Mouse (Mus musculus) kidney, postnatal 4 days (tissue): ENCODE data around the gene Ptprn2.
"Not testable (repeated sequence)": the region's sequence is repeated elsewhere in the genome, so short reads cannot be mapped to it uniquely, and the experiment has no call there.

Experiments
- DNase-seq, 2 experiments: peaks; one replicate each; pipeline ENCODE4 v3.0.0; 2021; ENCODE audit warnings: mixed read lengths in 2 of 2

Ptprn2 gene

DNA sequence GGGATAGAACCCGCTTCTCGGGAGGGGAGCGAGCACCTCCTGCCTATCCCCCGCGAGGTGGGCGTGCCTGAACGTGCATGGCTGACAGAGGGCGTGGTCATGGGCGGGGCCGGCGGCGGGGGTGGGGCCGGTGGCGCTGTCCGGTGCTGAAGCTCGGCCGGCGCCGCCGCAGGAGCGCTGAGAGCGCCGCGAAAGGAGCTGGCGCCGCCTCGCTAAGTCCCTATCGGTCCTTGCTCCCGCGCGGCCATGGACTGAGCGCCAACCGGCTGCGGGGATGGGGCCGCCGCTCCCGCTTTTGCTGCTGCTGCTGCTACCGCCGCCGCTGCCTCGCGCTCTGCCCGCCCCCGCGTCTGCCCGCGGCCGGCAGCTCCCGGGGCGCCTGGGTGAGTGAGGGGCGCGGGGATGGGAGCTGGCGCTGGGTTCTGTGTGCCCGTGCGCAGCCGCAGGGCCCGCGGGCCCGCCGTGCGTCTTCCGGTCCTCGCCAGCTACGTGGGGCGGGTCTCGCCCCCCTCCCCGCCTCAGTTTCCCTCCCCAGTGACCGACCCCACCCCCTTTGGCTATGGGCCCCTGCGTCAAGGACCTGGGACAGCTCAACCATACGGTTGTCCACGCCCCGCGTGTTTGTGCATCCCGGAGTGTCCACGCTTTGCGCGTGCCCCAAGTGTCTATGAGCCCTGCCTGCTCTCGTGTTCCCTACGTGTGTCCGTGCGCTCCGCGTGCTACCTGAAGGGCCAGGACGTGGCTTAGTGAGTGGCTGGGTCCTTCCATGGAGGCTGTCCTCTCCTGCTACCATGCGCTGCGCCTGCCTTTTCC, at the start of gene Ptprn2:
Ptprn2 (plus strand) TSS at position 130 of the 813 bp plus-strand sequence.
- DNase-seq: peak; percentile 86 to 89

DNA sequence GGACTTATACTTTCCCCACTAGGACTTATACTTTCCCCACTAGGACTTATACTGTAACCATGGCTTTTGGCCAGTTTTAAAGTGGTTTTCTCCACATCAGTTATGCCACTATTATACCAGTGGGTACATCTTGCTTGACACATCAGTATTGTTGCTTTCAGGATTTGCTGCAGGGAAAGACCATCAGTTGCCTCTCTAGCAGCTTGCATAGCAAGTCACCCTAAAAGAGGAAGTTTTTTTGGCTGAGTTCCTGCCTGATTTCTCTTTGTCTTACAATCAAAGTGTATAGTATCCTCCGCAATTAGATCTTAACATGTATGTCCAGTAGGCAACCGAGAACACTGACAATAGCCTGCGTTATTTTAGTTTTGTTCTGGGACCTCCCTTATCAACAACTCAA, 49.4 kb upstream of the Ptprn2 start:
- DNase-seq: no peak

DNA sequence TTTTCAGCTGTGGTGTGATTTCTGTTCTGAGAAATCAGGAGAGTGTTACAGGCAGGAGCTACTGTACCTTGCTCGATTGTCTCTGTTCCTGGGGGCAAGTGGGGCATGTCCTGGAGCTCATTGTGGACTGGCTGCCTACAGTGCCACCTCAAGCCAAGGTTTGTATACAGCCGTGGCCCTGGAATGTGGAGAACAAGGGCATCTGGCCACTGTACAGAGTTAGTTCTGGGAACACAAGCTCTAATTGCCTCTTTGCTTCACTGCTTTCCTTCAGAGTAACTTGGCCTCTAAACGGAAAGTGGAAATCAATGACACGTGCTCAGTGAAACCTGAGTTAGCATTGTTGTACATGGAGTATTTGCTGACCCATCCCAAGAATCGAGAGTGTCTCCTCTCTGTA, 46.9 kb upstream of the Ptprn2 start:
- peak; percentile 9 to 33 for DNase-seq

DNA sequence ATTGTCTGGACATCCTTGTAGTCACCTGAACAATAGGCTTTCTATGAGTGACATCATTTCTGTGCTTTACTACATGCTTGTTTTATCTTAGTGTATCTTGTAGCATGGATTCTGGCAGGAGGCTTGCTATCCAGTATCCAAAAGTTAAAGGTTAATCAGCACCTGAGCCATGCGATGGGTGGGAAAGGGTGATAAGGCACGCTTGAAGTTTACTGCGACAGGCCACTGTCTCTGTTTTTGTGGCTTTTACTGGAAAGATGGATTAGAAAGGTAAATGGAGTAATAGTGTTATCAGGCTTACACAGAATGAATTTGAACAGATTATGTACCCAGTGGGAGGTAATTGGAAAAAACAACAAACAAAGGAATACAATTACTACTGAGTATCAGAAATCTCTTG, 43.3 kb upstream of the Ptprn2 start:
- no peak for DNase-seq

DNA sequence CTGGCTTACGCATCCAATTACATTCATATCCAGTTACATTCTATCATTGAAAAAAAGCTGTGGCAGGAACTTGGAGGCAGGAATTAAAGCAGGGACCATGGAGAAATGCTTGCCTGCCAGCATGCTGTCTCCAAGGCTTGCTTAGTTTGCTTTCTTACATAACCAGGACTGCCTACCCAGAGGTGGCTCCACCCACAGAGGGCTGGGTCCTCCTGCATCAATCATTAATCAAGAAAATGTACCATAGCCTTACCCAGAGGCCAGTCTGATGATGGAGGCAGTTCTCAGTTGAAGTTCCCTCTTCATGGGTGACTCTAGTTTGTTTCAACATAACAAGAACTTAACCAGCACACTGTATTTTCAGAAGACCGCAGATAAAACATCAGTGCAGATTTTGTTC, 36.0 kb upstream of the Ptprn2 start:
- DNase-seq: peak; percentile 22 to 45

DNA sequence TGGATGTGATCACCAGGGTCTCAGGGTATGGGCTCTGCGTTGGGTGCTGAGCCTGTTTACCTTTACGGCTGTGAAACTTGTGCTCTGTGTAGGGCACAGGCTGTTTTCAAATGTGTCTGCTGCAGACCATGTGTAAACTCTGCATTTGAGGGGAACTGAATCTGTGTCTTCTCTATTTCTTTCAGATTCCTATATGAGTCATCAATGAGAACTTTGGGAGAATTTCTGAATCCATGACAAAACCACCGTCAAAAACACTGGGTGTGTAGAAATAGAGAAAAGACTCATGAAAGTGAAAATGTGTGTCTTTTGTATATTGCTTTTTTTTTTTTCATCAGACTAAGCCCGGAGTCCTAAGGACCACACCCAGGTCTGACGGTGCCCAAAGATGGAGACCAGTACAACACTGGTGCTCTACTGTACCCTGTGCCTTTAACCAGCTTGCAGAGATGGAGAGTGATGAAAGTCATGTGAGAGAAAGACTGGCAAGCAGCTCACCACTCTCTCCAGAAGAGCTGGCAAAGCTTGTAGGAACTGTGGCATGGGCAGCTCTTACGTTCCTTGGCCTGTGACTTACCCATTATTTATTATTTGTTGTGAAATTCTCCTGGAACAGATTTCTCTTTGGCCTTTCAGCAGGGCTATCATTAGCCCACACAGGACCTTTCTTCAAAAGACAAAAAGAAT, 25.0 kb upstream of the Ptprn2 start:
- DNase-seq: no peak

DNA sequence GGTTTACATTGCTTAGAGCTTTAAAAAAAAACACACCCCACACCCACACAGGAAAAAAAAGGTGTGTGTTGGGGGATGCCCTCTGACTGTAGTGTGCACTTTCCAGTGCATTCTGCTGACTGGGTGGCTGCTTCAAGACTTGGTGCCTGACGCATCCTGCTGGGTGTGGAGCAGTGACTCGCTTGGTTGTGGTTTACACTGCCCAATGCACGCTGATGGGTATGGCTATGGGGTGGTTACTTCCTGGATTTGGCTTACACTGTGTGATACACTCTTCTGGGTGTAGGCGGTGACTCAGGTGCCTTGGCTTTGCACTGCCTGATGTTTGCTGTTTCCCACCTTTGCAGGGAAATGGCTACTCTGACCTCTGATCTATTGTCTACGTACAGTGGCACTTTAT, 18.5 kb upstream of the Ptprn2 start:
- no peak for DNase-seq

DNA sequence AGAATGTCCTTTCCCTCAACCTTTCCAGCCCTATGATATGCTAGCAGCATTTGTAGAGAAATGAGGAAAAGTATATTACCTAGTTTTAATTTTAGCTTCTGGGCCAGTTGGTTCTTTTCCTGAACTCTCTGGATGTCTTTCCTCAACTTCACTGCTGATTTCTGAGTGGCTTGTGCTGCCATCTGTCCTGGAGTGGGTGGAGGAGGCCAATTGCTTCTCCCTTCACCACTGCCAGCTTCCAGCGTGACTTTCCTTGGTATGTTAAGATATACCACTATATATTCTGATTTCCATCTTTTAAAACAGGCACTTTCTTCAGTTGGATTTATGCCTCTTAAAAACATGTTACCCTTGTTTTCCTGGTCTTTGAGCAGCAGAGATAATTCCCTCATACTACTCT, 17.2 kb upstream of the Ptprn2 start:
- no peak for DNase-seq

DNA sequence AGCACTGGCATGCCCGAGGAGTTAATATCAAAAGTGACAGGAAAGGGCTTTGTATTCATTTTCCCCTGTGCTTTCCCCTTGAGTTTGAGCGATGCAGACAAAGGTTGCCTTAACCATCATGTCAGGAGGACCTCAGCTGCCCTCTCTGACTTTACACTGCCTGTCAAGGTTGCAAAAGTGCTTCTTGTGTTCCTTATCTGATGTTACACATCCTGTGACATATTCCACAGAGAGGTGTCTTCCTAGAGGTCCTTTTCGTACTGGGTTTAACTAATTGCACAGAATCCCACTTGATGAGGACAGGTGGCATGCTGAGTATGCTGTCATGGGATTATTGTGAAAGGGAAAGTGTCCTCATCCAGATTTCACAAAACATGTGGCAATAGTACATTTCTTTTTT, 16.4 kb upstream of the Ptprn2 start:
- no peak for DNase-seq

DNA sequence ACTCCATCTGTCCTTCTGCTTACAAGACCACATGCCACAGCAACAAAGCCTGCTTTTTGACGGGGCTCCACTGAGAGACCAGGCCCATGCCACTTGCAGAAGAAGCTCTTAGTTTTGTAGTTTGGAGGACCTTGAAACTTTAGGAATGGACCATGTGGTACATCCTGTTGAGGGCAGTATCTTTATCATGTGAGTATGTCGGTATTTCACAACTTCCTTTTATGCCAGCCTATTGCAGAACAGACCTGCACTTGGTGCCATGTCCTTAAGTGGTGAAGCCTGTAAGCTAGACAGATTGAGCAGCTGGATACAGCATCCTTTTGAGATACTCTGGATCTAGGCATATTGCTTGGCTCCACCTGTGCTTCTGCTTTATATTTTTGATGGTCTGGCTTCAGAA, 12.3 kb upstream of the Ptprn2 start:
- no peak for DNase-seq

DNA sequence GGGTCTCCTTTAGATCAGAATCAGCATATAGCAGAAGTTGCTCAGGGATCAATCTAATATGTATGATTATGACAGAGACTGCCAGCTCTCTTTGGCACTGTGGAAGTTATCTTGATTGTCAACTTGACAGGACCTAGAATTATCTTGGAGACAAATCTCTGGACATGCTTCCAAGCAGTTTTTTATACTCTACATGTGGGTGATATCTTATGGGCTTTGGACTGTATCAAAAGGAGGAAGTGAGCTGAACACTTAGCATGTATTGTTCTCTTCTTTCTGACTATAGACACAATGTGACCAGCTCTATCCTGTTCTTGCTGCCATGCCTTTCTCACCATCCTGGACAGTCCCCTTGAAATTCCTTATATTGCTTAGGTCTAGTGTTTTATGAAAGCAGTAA, 11.8 kb upstream of the Ptprn2 start:
- no peak for DNase-seq

DNA sequence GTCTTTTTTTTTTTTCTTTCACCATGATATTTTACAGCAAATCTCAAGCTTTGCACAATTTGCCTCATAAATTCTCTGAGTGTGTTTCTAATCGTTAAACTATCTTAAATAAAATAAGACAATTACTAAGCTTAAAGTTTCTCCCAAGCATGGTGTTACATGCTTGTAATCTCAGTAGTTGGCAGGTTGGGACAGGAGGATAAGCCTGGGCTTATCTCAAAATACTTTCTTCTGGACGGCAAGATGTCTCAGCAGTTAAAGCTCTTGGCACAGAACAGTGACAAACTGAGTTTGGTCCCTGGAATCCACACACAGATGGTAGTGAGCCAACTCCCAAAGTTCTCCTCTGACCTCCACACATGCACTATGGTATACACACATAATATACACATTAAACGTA, 10.8 kb upstream of the Ptprn2 start:
- no peak for DNase-seq

DNA sequence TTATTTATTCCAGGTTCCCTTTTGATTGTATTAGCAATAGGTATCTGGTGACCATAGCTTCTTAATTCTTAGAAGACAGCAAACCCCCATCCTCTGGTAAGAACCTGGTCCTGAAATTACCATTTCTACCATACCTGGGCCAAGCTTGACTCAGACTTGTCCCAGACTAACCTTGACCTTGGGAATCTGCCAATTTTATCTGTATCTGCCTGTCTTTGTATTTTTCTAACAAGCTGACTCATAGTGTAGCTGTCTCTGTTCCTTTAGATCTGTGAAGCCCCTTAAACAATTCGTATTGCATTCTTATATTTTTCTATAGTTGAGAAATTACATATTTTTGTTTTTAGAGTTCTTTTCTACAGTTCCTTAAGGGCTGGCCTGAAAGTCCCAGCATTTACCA, 6.7 kb upstream of the Ptprn2 start:
- DNase-seq: no peak

DNA sequence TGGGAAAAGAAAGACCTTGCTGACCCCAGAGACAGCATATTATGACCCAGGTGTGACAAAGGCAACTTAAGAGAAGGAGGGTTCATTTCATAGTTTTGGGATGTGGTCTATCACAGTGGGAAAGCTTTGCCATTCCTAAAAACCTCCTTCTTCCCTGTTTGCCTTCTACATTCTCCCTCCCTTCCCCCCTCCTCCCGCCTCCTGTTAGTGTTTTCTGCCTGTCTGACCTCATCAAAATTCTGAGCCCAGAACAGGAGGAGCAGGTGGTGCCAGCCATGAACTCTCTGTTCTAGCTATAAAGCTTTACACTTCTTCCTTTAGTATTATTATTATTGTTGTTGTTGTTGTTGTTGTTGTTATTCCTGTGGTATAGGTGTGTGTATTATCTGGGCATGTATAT, 3.6 kb upstream of the Ptprn2 start:
- no peak for DNase-seq

DNA sequence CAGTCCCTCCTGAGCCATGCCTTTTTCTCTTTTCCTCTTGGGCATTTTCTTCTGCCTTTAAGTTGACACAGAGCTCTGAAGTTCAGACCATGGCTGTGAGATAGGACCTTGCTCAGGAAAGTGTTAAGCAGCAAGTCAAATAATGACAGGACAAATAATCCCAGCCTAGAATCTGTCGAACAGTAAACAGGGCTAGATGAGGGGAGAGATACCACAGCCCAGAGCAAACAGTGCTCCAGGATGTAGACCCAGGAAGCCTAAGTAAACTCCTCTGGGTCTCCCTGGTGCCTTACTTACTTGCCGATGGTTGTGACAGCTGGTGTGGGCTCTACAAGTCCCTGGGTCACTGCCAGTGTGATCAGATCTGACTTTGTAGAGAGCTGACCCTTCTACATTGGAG, 1.9 kb upstream of the Ptprn2 start:
- DNase-seq: no peak

DNA sequence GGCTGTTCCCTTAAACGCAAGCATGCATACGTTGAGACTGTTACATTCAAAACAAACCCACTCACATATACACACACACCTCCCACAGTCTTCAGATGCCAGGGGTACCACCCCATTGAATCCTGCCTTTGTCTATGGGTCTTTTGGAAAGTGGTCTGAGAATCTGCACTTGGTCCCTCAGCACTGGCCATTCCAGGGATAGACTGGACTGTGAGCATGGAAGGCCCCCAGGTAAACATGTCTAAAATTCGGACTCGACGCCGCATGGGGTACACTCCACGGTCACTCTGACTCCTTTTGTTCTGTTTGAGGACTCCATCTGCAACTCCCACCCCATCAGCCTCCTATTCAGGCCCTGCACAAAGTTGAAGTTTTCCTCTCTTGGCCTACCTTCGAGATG, 529 bp upstream of the Ptprn2 start:
- DNase-seq: no peak

DNA sequence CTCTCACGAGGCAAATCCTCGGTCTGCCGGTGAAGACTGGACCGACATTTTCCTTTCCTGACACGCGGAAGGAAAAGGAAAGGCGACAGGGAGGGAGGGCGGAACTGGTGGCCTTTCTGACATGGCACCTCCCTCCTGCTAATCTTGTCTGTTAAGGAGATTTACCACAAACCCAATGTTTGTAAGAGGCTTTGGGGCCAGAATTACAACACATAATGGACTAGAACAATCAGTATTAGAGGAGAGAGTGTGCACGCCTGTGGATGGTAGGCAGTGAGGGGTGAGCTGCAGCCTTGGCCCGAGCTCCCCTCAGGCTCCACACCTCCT, 847 bp downstream of the Ptprn2 start:
- DNase-seq: no peak

DNA sequence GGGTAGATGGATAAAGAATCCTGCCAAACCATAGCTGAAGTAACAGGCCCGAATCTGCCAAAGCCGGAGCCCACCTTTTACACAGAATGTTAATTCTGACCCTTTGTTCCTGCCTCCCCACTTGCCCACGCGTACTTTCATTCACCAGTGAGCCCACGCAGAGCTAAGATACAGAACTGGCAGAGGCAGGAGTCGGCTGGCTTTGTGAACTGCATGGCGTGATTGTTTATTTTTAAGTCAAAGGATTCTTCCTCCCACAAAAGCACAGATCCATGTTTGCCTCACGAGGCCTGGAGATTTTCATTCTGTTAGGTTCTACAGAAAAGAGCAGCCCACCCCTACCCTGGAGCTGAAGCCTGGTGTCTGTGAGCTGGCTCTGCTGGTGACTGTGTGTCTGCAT, 3.3 kb downstream of the Ptprn2 start:
- DNase-seq: no peak

DNA sequence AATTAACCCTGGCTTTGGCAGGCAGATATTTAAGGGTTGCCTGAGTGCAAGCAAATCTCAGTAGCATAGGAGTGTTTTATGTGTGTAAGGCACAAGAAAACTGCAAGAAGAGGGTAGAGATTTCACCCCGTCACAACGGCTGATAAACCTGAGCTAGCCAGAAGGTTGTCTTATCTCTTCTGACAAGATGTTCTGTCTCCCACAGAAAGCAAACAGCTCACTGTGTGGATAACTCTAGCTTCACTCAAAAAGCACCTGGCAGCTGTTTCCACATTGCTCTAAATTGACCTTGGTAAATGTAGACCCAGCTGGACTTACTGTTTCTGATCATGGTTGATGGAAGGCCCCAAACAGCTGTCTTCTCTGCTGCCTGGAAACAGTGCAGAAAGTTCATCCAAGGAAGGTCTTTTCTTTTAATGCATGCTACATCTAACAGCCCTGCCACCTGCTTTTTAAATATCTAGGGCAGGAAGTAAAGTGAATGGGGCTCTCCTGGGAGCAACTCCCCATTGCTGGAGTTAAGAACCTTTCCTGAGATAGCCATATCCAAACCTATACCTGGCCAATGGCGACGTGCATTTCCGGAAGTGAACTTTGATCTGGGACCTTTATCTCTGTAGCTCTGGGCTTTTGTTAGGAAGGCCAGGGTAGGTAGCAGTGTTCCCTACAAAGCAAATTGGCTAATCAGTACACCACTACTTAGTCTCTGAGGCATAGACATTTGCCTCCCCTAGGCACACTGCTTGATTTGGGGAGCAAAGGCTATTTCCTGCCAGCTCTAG, 5.2 kb downstream of the Ptprn2 start:
- DNase-seq: no peak

DNA sequence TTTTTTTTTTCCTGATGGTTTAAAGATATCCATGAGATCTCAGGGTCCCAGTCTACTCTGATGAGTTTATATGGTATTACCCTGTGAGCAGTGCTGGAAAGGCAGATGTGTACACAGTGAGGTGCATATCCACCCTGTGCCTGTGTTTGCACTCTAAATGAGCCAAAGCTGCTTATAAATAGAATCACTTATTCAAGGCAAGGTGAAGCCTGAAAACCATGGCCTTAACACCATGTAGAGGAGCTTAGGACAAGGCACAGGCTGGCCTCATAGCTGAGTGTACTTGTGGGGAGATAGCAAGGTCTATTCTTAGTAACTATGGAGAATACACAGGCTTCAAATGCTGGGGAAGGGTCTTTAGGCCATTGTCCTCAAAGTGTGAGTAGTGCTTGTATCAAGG, 13.1 kb downstream of the Ptprn2 start:
- DNase-seq: no peak

DNA sequence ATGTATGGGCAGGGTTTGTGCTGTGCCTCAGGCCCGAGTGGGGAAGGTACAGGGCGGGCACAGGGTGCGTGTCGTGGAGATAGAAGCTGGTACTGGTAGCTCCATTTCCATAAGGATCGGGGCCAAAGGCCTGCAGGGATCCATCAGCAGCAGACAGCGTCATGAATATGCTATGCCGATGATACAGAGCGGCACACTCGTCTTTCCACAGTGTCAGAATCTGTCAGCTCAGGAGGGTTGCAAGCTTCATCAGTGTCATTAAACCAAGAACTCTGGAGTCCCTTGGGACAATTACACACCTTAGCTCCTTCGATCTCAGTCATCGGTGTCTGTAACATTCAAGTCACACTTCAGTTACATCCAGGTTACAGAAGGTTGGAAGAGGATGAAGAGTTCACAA, 15.1 kb downstream of the Ptprn2 start:
- no peak for DNase-seq

DNA sequence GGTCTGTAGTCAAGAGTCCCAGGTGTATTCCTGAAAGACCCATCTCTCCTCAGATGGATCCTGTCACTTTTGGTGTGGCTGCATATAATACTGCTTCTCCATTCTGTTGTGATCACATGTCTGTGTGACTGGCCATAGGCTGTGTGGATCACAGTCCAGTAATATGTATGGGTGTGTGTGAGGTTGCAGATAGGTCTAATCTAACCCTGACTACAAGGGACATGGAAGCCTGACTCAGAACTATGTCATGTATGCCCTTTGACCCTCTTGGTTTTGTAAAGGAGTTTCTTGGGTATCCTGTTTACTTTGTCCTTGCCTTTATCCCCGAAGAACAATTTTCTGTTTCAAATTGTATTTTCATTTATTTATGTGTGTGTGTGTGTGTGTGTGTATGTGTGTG, 27.0 kb downstream of the Ptprn2 start:
- DNase-seq: no peak

DNA sequence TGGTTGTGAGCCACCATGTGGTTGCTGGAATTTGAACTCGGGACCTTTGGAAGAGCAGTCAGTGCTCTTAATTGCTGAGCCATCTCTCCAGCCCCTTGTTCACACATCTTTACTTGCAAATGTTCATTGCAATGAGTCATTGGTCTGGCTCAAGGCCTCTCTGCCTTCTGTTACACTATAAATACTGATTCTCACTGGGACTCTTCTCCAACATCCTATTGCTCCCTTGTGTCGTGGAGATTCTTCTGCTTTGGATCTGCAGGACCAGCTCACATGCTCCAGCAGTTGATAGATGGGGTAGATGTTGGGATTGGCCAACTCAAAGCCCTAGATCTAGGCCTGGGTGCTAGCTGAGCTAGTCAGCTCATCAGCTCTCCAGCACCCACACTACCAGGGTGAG, 28.3 kb downstream of the Ptprn2 start:
- DNase-seq: not testable (repeated sequence)

DNA sequence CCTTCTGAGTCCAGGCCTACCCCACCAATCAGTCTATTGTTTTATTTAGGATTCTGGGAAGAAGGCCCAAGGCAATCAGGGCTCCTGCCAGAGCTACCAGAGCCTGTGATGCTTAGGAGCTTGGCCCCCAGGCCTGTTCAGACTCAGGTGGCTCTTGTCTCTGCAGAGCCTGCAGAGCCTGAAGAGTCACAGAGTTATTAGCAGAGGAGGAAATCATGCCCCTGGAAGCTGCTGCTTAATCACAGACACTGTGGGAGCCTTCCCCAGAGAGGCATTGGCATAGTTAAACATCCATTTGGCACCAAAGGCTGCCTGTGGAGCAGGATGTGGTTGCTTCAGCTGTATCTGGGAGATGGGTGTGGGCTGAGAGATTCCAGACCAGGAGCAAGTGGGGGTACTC, 30.3 kb downstream of the Ptprn2 start:
- DNase-seq: no peak
